Comparison of ENCODE assay signal across 11 mouse cellular contexts in the genomic region with DNA sequence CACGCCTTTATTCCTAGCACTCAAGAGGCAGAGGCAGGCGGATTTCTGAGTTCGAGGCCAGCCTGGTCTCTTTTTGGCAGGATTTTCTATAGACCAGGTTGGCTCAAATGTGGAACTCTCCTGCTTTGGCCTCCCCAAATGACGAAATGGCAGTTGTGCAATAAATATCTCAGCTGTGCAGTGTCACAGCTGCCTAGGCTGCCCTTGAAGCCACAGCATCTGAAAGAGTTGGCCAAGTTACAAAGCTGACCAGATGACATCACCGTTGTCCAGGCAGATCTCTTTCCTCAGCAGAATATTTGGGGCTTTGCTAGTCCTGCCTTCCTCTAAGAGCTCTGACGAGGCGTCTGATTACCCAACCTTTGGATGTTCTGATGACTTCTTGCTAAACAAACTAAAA. TPM values are rescaled to one million over a fixed set of nuclear protein-coding genes. Genes with fewer than 3 reads are reported as not detected.
DNase-seq lines count a peak whose midpoint lies in the region; ATAC-seq and TF ChIP-seq lines count a peak whose summit lies in the region.
"Had no signal": no experiment of that assay in that cellular context is flagged by ENCODE, and none has a peak within 500 bp of the region (broad histone marks: within the 10 kb centered on the region; RNA-seq: fewer than 3 reads in every experiment).

No protein-coding gene starts in this region.

- H3K4me2 ChIP-seq in hindbrain, postnatal 0 days (ENCODE audit: low read depth, low read length) = no peak overlapping the region
- H3K4me2 ChIP-seq: neural tube, embryonic 12.5 days had no signal

- H3K27ac ChIP-seq in kidney, adult 2 months (ENCODE audit: insufficient read depth, low read depth, low read length) = no peak overlapping the region
- peak overlapping the region; percentile 40; the same call in 1 of the 2 replicates for H3K27ac ChIP-seq in macrophage
- H3K27ac ChIP-seq in hindbrain, postnatal 0 days = no peak overlapping the region
- H3K27ac ChIP-seq: neural tube, embryonic 12.5 days had no signal

- ATAC-seq in hindbrain, postnatal 0 days = no peak
- no peak for ATAC-seq in erythroid progenitor cell, adult 5-6 weeks (replicated peaks; ENCODE audit: low FRiP score, poor library complexity, severe bottlenecking)
- ATAC-seq: activated CD4-positive, CD25-positive, alpha-beta regulatory T cell, adult 4 months had no signal

- no peaks in the 10 kb centered on the region for H3K27me3 ChIP-seq in kidney, adult 2 months (replicated peaks; ENCODE audit: control insufficient read depth, insufficient read depth, low read length)
- H3K27me3 ChIP-seq in hindbrain, postnatal 0 days (ENCODE audit: insufficient read depth, low read length) = no peaks in the 10 kb centered on the region
- H3K27me3 ChIP-seq: neural tube, embryonic 12.5 days had no signal

- H3K36me3 ChIP-seq in kidney, adult 2 months (ENCODE audit: control insufficient read depth, insufficient read depth, low read length) = no peaks in the 10 kb centered on the region
- H3K36me3 ChIP-seq in macrophage (ENCODE audit: inconsistent target) = no peaks in the 10 kb centered on the region
- no peaks in the 10 kb centered on the region for H3K36me3 ChIP-seq in hindbrain, postnatal 0 days (ENCODE audit: insufficient read depth, low read length)
- H3K36me3 ChIP-seq: neural tube, embryonic 12.5 days had no signal

- H3K9ac ChIP-seq in hindbrain, postnatal 0 days (replicated peaks; ENCODE audit: low read length) = no peak overlapping the region
- H3K9ac ChIP-seq: neural tube, embryonic 12.5 days had no signal

- H3K9me3 ChIP-seq in hindbrain, postnatal 0 days (ENCODE audit: low read length) = no peaks in the 10 kb centered on the region
- H3K9me3 ChIP-seq: neural tube, embryonic 12.5 days had no signal

- H3K4me3 ChIP-seq in kidney, adult 2 months (ENCODE audit: insufficient read depth, low read depth, low read length) = no peak overlapping the region
- H3K4me3 ChIP-seq in macrophage (ENCODE audit: inconsistent target) = no peak overlapping the region
- no peak overlapping the region for H3K4me3 ChIP-seq in hindbrain, postnatal 0 days (ENCODE audit: low read length)
- H3K4me3 ChIP-seq: neural tube, embryonic 12.5 days had no signal

- no peaks in the 10 kb centered on the region for H3K79me2 ChIP-seq in macrophage (ENCODE audit: inconsistent target)

- peak; percentile 7 for DNase-seq in kidney, adult 2 months
- DNase-seq in kidney, postnatal 14 days = no peak
- peak; percentile 10 for DNase-seq in adipocyte (ENCODE audit: low spot score)
- peak; percentile 27 for DNase-seq in gonadal fat pad, adult 2 months (ENCODE audit: low read depth)
- DNase-seq in retina, embryonic 14.5 days (ENCODE audit: low spot score) = no peak
- DNase-seq in hindbrain, postnatal 0 days (ENCODE audit: low spot score) = no peak
- DNase-seq: cerebellum, adult 11-12 months had no signal

- WGBS in kidney, adult 2 months = 79% methylated on average over 7 of the region's 7 CpGs
- WGBS in macrophage (ENCODE audit: missing documents) = 50% methylated on average over 7 of the region's 7 CpGs
- WGBS in hindbrain, postnatal 0 days = 88% methylated on average over 7 of the region's 7 CpGs

- no peaks in the 10 kb centered on the region; the same call in 1 of the 2 replicates for H3K4me1 ChIP-seq in kidney, adult 2 months (ENCODE audit: control insufficient read depth, insufficient read depth, low read length)
- no peaks in the 10 kb centered on the region for H3K4me1 ChIP-seq in hindbrain, postnatal 0 days (ENCODE audit: insufficient read depth, low read length)
- H3K4me1 ChIP-seq: neural tube, embryonic 12.5 days had no signal

- no peak for TF ChIP-seq POLR2A in kidney, adult 2 months (IDR thresholded peaks at IDR 0.05; ENCODE audit: low read depth, low read length)

- TF ChIP-seq CTCF in kidney, adult 2 months (conservative IDR thresholded peaks at IDR 0.05; ENCODE audit: insufficient read depth, insufficient read length, low read depth, low read length) = no peak
- no peak for TF ChIP-seq CTCF in hindbrain, postnatal 0 days (IDR thresholded peaks at IDR 0.05; ENCODE audit: low read depth)

RNA-seq across cellular contexts. Expression of a gene that starts 2.4 kb away (rescaled TPM):
- polyA plus RNA-seq in kidney, adult 2 months (2012; rRNA removed) = 29.5 and 35.0 TPM in 2 replicates
- polyA plus RNA-seq in gonadal fat pad, adult 2 months (2012; rRNA removed) = 17.9 and 20.9 TPM in 2 replicates
- total RNA-seq in macrophage (2018; cell fraction: chromatin; rRNA removed) = 10 to 100 TPM in 22 of 26 experiments, 1 to 10 TPM in 4; 5.1 to 27.5 (median 18.0) TPM
- total RNA-seq in macrophage (2018; cell fraction: cytosol; rRNA removed) = 1 to 10 TPM; 3.9 to 7.4 (median 5.5) TPM
- total RNA-seq in macrophage (2018; cell fraction: nucleus; rRNA removed) = 10 to 100 TPM in 21 of 26 experiments, 1 to 10 TPM in 5; 6.0 to 28.6 (median 16.1) TPM
- polyA plus RNA-seq in macrophage (2018) = 4.4 to 7.2 TPM (median 7.1 TPM) in 3 replicates
- total RNA-seq in hindbrain, postnatal 0 days (2014; rRNA removed) = 2.2 and 8.8 TPM in 2 replicates
- 9.3 and 9.8 TPM in 2 replicates for polyA plus RNA-seq in hindbrain, postnatal 0 days (2015; fragmentation: Nextera tagmentation; extraction: Ambion mirVana)
- total RNA-seq in erythroid progenitor cell, adult 5-6 weeks (2015; ENCODE audit: low replicate concordance) = 8.8 and 11.2 TPM in 2 replicates
- 2.2 and 6.9 TPM in 2 replicates for total RNA-seq in erythroid progenitor cell, adult 5-6 weeks (2017; ENCODE audit: low replicate concordance)

RNA-seq across cellular contexts. Expression of a gene that starts 26.5 kb away (rescaled TPM):
- not detected in 2 replicates for polyA plus RNA-seq in kidney, adult 2 months (2012; rRNA removed)
- 0.18 and 0.19 TPM in 2 replicates for polyA plus RNA-seq in gonadal fat pad, adult 2 months (2012; rRNA removed)
- not detected for total RNA-seq in macrophage (2018; cell fraction: chromatin; rRNA removed)
- total RNA-seq in macrophage (2018; cell fraction: cytosol; rRNA removed) = under 1 TPM in 5 of 26 experiments, not detected in 21; 0.25 to 0.46 (median 0.29) TPM
- not detected for total RNA-seq in macrophage (2018; cell fraction: nucleus; rRNA removed)
- 0.57 to 0.70 TPM in 2 of 3 replicates, not detected in the other for polyA plus RNA-seq in macrophage (2018)
- total RNA-seq in hindbrain, postnatal 0 days (2014; rRNA removed) = not detected in 2 replicates
- 0.43 and 0.48 TPM in 2 replicates for polyA plus RNA-seq in hindbrain, postnatal 0 days (2015; fragmentation: Nextera tagmentation; extraction: Ambion mirVana)
- total RNA-seq in erythroid progenitor cell, adult 5-6 weeks (2015; ENCODE audit: low replicate concordance) = not detected in 2 replicates
- not detected in 2 replicates for total RNA-seq in erythroid progenitor cell, adult 5-6 weeks (2017; ENCODE audit: low replicate concordance)

Comparison
In these comparisons a context has a peak if more than half of its experiments do, and no peak if none do; other contexts are left out.
1. DNase-seq: peak in kidney, adult 2 months (single experiment), adipocyte (single experiment) and gonadal fat pad, adult 2 months (single experiment); none in kidney, postnatal 14 days (single experiment), retina, embryonic 14.5 days (single experiment) and hindbrain, postnatal 0 days (single experiment).